Mouse (Mus musculus): ENCODE data around the gene Tmem132b.

The Tmem132b gene

DNA sequence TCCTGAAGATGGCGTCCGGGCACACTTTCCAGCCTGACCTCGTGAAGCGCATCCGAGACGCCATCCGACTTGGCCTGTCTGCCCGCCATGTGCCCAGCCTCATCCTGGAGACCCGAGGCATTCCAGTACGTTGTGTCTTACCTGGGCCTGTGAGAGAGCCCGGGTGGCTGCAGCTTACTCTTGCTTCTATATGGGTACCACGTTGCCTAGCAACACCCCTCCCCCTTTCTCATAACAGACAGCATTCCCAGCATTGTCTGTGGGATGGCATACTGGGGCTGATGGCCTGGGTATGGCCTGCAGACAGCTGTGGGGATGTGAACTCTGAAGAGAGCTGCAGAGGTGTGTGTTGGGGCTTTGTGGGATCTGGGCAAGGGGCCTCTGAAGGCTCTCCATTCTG lies 16.6 kb upstream of the Tmem132b start:
- DNase-seq (ENCODE audit: low spot score in 2 of 2): no peak

DNA sequence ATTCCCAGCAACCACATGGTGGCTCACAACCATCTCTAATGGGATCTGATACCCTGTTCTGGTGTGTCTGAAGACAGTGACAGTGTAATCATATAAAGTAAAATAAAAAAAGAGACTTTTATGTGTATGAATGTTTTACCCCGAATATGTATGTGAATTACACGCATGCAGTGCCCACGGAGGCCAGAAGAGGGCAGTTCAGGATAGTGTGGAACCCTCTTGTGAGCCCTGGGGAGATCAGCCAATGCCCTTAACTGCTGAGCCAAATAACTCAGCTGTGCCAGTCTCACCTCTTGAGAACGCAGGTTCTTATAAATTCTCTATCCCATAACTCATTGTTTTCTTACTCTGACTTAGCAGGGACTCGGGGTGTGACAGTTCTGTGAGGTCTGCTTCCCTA lies 12.9 kb upstream of the Tmem132b start:
- peak in 1 of 2 experiments; percentile 34 for DNase-seq (ENCODE audit: low spot score in 2 of 2)

DNA sequence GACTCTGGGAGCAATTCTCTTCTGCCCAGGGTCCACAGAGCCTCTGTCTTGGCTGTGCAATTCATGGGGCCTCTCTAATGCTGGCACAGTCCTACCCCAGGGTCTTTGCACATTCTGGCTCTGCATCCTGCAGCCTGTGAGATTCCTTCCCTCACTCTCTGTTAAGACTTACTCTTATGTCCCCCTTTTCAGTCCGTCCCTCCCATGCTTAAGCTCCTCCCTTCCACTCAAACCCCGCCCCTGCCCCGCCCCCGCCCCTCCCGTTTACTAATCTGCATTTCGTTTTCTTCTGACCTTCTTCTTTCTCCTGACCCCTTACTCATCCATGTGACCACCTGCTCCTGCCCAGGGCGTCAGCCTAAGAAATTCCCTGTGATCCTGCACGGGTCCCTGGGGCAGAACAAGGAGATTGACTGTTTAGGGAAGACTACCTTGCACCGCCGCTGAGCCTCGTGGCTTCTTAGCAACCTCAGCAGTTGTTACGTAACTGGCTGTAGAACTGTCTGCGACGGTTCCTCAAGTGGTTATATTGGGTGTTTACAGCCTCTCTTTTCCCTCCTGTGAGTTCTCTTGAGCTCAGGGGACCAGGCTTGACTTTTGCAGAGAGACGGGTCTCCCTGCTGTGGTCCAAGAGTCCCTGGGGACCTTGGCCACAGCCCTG lies 10.5 kb upstream of the Tmem132b start:
- DNase-seq (ENCODE audit: low spot score in 2 of 2): no peak

DNA sequence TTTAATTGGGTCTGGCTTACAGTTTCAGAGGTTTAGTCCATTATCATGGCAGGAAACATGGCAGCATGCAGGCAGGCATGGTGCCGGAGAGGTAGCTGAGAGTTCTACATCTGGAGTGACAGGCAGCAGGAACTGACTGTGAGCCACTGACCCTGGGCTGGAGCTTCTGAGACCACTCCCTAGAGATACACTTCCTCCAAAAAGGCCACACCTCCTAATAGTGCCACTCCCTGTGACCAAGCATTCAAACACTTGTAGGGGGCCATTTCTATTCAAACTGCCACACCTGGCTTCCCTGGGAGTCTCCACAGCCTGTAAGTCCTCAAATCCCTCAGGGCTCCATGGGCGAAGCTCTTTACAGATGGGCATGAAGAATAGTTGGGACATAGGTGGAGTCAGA lies 8.2 kb upstream of the Tmem132b start:
- no peak for DNase-seq (ENCODE audit: low spot score in 2 of 2)

DNA sequence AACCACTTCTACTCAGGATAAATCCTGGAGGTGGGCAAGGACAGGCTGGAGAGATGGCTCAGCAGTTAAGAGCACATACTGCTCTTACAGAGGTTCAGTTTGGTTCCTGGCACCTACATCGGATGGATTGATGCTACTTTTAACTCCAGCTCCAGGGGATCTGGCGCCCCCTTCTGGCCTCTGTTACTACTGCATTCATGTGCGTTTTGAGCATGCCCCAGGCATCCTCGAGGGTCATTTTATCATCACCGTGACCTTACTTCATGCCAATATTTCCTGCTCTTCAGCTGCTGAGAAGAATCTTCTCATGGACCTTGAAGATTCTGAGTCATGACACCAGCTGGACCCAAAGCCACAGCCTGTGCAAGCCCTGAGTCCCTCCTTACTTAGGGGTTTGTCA lies 6.1 kb upstream of the Tmem132b start:
- DNase-seq (ENCODE audit: low spot score in 2 of 2): no peak

DNA sequence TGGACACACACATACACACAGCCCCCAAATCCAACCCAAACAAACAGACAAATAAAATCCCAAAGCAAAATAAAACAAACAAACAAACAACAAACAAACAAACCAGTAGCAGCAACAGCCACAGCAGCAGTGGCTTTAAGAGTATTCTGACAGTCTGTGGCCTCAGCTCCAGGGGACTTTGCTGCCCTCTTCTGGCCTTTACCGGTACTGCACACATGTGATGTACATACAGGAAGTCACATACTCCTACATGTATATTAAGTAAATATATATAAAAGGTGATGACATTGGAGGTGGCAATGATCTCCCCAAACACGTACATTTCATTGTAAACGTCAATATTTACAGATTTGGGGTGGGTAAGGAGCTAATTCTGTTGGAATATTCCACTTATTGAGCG lies 5.1 kb upstream of the Tmem132b start:
- DNase-seq (ENCODE audit: low spot score in 2 of 2): peak in 1 of 2 experiments; percentile 44

DNA sequence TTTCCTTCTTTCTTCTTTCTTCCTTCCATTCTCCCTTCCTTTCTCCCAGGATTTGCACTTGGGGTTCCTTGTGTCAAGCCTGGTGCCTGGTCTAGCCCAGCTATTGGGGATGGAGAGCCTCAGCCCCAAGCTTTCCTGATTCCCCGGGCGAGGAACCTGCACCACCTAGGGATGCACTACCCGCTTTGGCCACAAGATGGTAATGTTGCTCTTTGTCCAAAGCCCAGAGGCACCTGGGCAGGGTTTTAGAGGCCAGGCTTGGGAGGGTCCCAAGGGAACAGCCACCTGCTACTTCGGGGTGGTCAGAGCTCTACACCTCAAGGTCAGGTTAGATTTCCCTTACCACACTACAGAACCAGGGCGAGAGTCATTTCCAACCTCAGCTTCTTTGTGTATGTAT lies 2.5 kb upstream of the Tmem132b start:
- DNase-seq (ENCODE audit: low spot score in 2 of 2): peak; percentile 29 to 69

DNA sequence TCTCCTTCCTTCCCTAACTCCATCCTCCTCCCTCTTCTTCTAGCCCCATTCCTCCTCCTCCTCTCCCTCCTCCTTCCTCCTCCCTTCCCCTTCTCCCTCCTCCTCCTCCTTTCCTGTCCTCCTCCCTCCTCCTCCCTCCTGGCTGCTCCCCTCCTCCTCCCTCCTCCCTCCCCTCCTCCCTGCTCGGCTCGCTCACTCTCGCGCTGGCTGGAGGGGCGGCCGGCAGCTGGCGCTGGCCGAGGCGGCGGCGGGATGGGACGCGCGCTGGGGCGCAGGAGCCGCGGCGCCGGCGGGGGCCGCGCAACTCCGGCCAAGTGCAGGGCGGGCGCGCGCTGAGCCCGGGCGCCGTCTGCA lies 594 bp downstream of the Tmem132b start:
- no peak for DNase-seq (ENCODE audit: low spot score in 2 of 2)

DNA sequence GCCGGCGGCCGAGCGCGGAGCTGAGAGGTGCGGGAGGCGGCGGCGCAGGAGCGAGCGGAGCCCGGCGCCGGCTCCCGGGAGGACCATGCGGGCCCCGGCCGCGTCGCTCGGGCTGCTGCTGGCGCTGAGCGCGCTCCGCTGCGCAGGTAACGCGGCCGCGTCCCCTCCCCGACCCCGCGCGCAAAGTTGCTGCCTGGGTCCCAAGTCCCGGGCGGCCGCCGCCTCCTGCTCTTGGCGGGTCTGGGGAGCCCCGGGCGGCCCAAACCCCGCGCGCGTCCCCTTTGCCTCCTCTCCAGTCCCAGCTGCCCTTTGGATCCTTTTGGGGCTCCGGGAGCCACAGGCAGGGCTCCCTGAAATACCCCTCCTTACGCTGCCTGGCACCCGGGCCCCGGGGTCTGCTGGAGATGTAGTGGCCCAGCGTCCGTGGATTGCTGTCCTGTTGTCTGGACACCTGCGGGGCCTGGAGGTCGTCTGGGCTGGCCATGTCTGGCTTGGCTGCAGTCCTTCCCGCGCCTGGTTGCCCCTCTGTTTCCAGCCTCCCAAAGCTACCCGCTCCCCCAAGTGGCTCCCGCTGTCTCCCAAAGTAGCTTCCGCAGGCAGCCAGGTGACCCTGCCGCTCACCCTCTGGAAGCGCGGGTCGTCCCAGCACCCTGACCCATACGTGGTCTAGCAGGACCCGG lies 1.1 kb downstream of the Tmem132b start:
- no peak for DNase-seq (ENCODE audit: low spot score in 2 of 2)

DNA sequence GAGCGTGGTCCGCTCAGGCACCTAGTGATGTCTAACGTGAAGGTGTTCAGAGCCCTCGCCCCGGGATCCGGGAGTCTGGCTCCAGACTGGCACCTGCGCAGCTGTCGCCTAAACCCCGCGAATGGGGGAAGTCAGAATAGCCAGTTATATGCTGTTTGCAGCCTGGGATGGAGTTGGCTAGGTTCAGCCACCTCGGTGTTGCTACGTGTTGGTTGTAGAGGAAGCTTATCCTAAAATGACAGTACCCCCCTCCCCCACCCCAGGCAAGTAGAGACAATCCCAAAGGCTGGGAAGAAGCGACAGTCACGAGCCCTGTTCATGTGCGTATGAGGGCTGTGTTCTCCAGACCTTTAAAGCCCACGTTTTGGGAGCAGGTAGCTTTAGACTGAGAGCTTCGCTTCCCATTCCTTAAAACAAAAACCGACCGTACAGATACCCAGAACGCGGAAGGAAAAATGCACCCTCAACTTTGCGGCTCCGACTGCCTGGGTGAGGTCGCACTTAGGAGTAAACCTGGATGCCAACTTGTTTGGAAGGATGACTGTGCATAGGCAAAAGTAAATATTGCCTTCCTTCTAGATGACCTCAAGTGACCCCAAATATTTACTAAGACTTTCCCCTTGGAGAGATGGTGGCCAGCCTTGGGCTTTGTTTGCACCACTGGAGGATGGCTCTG lies 1.8 kb downstream of the Tmem132b start:
- no peak for DNase-seq (ENCODE audit: low spot score in 2 of 2)

DNA sequence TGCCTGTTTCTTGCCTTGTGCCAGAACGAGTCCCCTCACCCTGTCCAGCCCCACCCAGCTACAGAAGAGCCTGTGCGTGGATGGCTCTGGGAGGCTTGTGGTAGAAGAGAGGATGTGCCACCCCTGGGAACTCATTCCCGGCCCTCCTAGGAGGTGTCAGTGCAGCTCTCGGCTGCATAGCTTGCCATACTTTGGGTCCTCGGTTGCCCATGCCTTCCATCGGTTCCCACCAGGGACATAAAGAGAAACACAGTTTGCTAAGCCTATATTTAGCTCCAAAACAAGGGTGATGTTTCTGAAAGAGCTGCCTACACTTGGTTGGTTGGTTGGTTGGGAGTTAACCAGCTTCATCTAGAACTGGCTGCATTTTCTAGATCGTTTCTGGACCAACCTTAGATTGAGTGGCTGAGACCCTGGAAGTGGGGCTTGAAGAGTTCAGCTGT lies 2.6 kb downstream of the Tmem132b start:
- DNase-seq (ENCODE audit: low spot score in 2 of 2): no peak

DNA sequence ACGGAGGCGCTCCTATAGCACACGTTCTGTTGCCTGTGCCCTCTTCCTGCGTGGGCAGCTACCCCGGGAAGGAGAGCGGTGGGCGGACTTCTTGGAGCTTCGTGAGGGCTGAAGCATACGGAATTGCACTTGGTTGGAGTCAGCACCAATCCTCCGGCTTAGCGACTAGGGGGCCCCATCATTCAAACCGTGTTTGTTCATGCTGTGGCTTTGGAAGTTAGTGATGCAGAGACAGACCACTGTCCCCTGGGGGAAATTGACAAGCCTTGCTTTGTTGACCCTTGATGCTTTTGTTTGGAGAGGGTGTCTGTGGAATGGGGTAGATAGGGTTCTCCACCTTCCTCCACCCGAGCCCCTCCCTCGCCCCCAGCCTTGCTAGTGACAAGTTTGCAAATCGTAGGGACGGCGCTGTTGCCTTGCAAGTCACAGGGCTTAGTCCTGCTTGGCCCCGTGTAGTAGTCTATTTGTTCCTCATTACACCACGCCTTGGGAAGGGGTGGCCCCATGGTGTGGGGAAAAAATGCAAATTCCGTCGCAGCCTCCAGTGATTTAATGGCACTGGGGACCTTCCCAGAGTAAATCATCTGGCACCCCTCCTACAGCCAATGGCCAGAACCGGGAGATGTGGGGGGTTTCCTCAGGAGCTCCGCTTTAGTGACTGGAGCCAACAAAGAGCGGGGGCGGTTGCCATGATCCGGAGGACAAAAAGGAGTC lies 3.2 kb downstream of the Tmem132b start:
- no peak for DNase-seq (ENCODE audit: low spot score in 2 of 2)

DNA sequence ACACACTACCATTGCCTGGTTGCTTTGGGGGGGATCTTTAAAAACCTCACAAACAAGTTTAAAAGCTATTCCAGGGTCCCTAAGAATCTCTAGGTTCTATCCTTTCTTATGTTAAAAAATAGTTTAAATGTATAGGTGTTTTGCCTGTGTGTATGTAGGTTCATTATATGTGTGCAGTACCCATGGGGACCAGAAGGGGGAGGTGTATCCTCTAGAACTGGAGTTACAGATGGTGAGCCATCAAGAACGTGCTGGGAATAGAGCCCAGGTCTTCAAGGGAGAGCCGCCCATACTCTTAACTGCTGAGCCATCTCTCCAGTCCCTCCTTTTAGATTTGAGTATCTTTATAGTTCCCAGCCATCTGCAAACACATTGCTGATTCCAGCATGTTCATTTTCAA lies 13.5 kb downstream of the Tmem132b start:
- no peak for DNase-seq (ENCODE audit: low spot score in 2 of 2)

DNA sequence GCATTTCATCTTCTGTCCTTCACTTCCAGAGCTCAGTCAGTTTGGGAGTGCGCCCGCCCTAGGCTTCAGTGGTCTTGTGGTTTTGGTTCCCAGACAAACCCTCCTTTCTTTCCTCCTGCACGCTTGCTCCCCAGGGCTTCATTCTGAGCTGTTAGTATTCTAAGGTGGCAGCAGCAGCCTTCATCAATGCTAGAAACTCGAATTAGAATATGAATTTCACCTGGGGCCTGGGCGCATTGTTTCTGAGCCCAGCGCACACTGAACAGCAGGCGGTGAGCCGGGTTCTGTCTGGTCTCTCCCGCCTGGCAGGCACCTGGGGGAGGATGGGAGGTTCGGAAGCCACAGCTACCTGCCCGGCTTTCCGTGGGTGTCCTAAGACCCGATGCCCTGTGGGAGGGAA lies 14.7 kb downstream of the Tmem132b start:
- no peak for DNase-seq (ENCODE audit: low spot score in 2 of 2)

DNA sequence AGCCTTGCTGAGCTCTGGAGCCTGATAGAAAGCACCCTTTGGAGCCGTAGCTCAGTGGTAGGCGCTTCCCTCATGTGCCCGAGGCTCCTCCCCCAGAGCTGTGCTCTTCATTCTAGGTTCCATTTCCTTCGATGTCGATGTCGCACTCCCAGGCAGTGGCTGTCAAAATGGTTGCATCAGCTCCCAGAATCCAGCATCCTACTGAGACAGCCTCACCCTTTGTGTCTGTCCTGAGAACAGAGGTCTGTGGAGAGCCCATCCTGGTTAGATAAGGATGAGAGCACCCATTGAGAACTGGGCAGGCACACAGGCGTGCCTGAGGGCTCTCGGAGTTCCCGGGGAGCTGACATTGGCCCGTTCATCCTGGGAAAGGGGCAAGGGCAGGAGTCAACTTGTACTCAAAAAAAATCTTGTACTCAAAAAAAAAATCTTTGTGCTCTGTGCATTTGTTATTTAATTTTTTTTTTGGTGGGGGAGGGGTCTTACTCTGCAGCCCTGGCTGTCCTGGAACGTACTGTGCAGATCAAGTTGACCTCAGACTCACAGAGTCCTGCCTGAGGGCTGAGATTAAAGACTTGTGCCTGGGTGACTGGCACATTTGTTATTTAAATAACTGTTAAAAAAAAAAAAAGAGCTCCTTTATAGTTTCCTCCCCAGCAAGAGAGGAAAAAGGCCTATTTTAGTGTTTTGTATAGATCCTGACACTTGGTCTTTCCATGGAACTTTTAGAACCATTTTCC lies 18.3 kb downstream of the Tmem132b start:
- no peak for DNase-seq (ENCODE audit: low spot score in 2 of 2)

DNA sequence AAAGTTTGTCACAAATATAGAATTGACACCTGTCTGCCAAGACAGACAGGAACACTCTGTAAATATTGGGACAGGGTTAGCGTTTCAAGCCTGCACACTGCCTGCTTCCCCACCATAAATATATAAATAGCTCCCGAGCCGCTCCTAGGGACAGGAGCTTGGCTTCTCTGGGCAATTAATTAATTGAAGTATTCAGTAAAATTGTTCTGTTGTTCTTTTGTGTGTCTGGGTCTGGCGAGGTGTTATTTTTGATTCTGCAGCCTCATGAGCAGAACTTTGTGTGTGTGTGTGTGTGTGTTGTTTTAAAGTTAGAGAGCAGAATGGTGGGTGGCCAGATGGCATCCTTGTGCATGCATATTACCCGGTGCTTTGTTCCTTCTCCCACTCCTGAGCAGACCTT lies 24.2 kb downstream of the Tmem132b start:
- DNase-seq (ENCODE audit: low spot score in 2 of 2): no peak

DNA sequence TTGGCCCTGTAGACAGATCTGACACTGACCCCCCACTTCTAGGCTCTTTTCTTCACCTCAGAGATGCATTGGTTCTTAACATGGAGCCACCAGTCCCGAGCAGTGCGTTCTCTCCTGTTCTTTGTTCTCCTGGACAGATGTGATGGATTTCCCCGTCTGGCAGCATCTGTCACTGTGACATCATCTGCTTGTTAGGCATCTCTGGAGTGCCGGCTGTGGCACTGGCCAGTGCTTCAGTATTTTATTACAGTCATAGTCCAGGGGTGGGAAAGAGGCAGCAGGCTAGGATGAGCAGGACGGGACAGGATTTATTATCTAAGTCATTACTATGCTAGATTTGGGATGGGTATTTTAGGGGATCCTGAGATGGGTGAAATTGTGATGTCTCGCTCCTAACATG lies 31.9 kb downstream of the Tmem132b start:
- no peak for DNase-seq (ENCODE audit: low spot score in 2 of 2)

DNA sequence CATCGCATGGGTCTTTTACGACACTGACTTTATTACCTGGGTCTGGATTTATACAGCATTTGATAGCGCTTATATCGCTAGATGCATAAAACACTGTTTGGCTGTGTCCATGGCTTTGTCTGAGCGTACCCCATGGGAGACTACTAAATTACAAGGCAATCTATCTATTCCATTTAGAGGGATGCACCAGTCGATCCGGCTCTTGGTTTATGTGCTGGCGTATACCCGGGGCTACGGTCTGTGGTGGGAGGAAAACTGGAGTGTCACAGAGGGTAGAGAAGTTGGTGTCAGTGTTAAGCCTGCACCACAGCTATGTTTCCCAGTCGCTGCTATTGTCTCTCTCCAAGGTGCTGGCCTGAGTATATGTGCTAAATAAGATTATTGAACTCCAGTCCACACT lies 34.2 kb downstream of the Tmem132b start:
- DNase-seq (ENCODE audit: low spot score in 2 of 2): no peak

DNA sequence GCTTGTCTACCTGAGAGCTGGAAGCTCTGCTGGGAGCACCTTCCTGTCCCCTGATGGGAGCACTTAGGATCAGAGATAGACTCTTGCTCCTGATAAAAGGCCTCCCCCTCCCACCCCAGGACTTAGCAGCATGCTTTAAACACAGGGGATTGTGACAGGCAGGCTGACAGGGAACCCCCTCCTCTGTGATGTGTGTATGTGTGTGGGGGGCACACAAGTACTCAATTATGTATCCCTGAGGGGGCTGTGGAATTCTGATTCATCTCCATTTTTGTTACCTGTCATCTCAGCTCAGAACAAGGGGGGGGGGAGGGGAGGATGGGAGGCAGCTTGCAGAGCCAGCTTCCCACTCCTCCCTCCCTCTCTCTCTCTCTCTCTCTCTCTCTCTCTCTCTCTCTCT lies 36.9 kb downstream of the Tmem132b start:
- DNase-seq (ENCODE audit: low spot score in 2 of 2): no peak

DNA sequence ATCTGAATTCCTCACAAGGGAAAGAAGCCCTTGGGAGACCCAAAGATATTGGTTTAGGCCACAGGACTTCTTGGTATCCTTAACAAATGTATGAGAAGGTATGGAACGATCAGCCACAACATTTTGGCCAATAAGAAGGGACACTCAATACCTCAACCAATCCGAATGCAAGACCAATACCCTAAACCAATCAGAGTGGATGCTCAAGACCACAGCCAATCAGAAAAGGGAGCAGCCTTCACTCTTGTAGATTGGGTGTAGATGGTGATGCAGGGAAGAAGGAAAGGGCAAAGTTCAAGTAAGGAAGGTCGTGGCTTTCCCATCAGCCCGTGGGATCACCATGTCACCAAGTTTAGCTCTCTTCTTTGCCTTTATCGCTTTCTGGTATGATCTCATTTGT lies 40.4 kb downstream of the Tmem132b start:
- DNase-seq (ENCODE audit: low spot score in 2 of 2): no peak

DNA sequence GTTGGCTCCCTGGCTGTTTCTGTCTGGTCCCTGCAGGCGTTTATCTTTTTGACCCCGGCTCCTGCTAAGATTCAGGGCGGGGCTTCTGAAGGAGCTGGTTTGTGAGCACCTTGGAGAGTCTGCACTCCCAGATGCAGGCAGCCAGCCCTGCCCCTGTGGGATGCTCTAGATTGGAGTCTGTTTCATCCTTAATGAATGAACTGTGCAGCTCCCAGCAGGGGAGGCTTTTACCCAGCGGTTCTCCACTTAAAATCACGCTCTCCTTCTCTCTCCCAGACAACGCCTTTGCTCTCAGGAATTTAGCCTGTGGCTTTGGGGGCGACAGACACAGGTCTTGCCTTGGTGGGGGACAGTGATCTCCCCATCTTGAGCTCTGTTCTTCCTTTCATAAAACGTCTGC lies 43.3 kb downstream of the Tmem132b start:
- no peak for DNase-seq (ENCODE audit: low spot score in 2 of 2)

DNA sequence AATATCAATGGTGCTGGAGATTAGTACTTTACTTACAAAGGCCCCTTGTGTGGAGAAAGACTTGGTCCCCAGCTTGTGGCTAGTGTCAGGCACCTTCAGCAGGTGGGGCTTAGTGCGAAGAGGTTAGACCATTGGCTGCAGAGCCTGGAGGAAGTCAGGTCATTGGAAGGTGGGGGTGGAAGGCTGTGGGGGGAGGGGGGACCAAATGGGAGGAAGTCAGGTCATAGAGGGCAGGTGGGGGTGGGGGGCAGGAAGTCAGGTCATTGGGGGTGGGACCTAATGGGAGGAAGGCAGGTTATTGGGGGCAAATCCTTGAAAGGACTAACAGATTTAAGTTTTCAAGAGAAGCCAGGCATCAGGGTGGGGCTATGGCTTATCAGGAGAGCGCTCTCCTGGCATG lies 44.3 kb downstream of the Tmem132b start:
- DNase-seq (ENCODE audit: low spot score in 2 of 2): no peak
